Mouse (Mus musculus) ES-E14 (cell line): ENCODE results near the gene Gucy2d.

Source experiments
- CHD2 ChIP-seq: IDR thresholded peaks from 2 replicates; pipeline ENCODE4 v1.6.1; 2014; ENCODE audit warnings: mild to moderate bottlenecking, low read depth, low read length, inconsistent platforms
- HCFC1 ChIP-seq: IDR thresholded peaks from 2 replicates; pipeline ENCODE4 v1.6.1; 2012; ENCODE audit warnings: low read length, inconsistent platforms, borderline replicate concordance; ENCODE audit not compliant: insufficient read depth
- MAFK ChIP-seq: IDR thresholded peaks from 2 replicates; pipeline ENCODE4 v1.6.1; 2014; ENCODE audit warnings: mild to moderate bottlenecking, low read depth, low read length, inconsistent platforms; ENCODE audit not compliant: insufficient read depth
- ZC3H11A ChIP-seq: IDR thresholded peaks from 2 replicates; pipeline ENCODE4 v1.6.1; 2012; ENCODE audit warnings: low read depth, mild to moderate bottlenecking, inconsistent platforms, low read length, borderline replicate concordance
- ZNF384 ChIP-seq: IDR thresholded peaks from 2 replicates; pipeline ENCODE4 v1.6.1; 2012; ENCODE audit warnings: low read depth, low read length, inconsistent platforms

GRCm38 (mm10) chr7:98497451-98497850 is 57.2 kb downstream of the Gucy2d start:
- TF ChIP-seq CHD2 (no peak), ZNF384 (no peak), ZC3H11A (no peak), MAFK (no peak), HCFC1 (no peak)
